In genomic region chr17:73548119-73548518, GRCm38 (mm10) we compare ENCODE assay signal across 13 mouse cellular contexts.
A peak's percentile ranks its signal among the peaks of the same experiment; 100 is the strongest.
DNase-seq lines count a peak whose midpoint lies in the region; ATAC-seq lines count a peak whose summit lies in the region.
"Had no signal": no experiment of that assay in that cellular context is flagged by ENCODE, and none has a peak within 500 bp of the region (broad histone marks: within the 10 kb centered on the region; RNA-seq: fewer than 3 reads in every experiment).

No protein-coding gene starts in this region.

- H3K9ac ChIP-seq in hindbrain, embryonic 13.5 days, result 0 out of 2 replicates have a peak overlapping the region, but pooled peaks have one; percentile 13
- H3K9ac ChIP-seq in hindbrain, embryonic 16.5 days (ENCODE audit: low read depth, low read length), result no peak overlapping the region
- 0 out of 2 replicates have a peak overlapping the region, but pooled peaks have one; percentile 13 for H3K9ac ChIP-seq in neural tube, embryonic 13.5 days
- H3K9ac ChIP-seq: heart, embryonic 13.5 days had no signal

- H3K4me1 ChIP-seq in hindbrain, embryonic 13.5 days (replicated peaks), result peaks cover 22% of the 10 kb centered on the region
- peaks cover 6% of the 10 kb centered on the region for H3K4me1 ChIP-seq in hindbrain, embryonic 16.5 days (ENCODE audit: control insufficient read depth, insufficient read depth, low read depth, low read length)
- H3K4me1 ChIP-seq in neural tube, embryonic 13.5 days (replicated peaks), result peaks cover 31% of the 10 kb centered on the region
- H3K4me1 ChIP-seq: heart, embryonic 13.5 days had no signal

- no peaks in the 10 kb centered on the region for H3K27me3 ChIP-seq in hindbrain, embryonic 13.5 days
- no peaks in the 10 kb centered on the region for H3K27me3 ChIP-seq in hindbrain, embryonic 16.5 days (replicated peaks; ENCODE audit: control insufficient read depth, insufficient read depth, low read length)
- no peaks in the 10 kb centered on the region for H3K27me3 ChIP-seq in neural tube, embryonic 13.5 days
- H3K27me3 ChIP-seq: heart, embryonic 13.5 days had no signal

- no peak overlapping the region for H3K4me3 ChIP-seq in hindbrain, embryonic 13.5 days
- H3K4me3 ChIP-seq in hindbrain, embryonic 16.5 days (ENCODE audit: low read length), result no peak overlapping the region
- no peak overlapping the region for H3K4me3 ChIP-seq in neural tube, embryonic 13.5 days
- H3K4me3 ChIP-seq: heart, embryonic 13.5 days; layer of hippocampus, adult 2 months; left cerebral cortex, adult 2 months had no signal

- peak overlapping the region; percentile 59 for H3K27ac ChIP-seq in hindbrain, embryonic 13.5 days
- H3K27ac ChIP-seq in hindbrain, embryonic 16.5 days (ENCODE audit: low read depth, low read length), result no peak overlapping the region
- peak overlapping the region; percentile 91 for H3K27ac ChIP-seq in neural tube, embryonic 13.5 days (replicated peaks)
- H3K27ac ChIP-seq: heart, embryonic 13.5 days; layer of hippocampus, adult 2 months; left cerebral cortex, adult 2 months; macrophage had no signal

- DNase-seq in kidney, postnatal 10 days, result peak; percentile 48
- no peak for DNase-seq in kidney, adult 11 months
- DNase-seq in frontal cortex, postnatal 36 days (ENCODE audit: low spot score in 2 of 2), result no peak
- DNase-seq: cerebellum, adult 11 months; lung, adult 2 months had no signal

- 37% methylated on average over 7 of the region's 7 CpGs for WGBS in hindbrain, embryonic 13.5 days
- WGBS in hindbrain, embryonic 16.5 days, result 46% methylated on average over 7 of the region's 7 CpGs
- WGBS in neural tube, embryonic 13.5 days, result 26% methylated on average over 7 of the region's 7 CpGs

- ATAC-seq in hindbrain, embryonic 13.5 days (ENCODE audit: low FRiP score), result no peak; the same call in 1 of the 2 replicates
- ATAC-seq in hindbrain, embryonic 16.5 days, result peak; percentile 60
- ATAC-seq in neural tube, embryonic 13.5 days (ENCODE audit: low read depth), result peak; percentile 48; the same call in 1 of the 2 replicates
- no peak for ATAC-seq in megakaryocyte, adult 5-6 weeks (ENCODE audit: poor library complexity, severe bottlenecking)

- H3K4me2 ChIP-seq in hindbrain, embryonic 13.5 days, result no peak overlapping the region
- H3K4me2 ChIP-seq in hindbrain, embryonic 16.5 days (ENCODE audit: low read length), result no peak overlapping the region
- no peak overlapping the region for H3K4me2 ChIP-seq in neural tube, embryonic 13.5 days
- H3K4me2 ChIP-seq: heart, embryonic 13.5 days had no signal

- H3K9me3 ChIP-seq in hindbrain, embryonic 13.5 days, result no peaks in the 10 kb centered on the region
- no peaks in the 10 kb centered on the region for H3K9me3 ChIP-seq in hindbrain, embryonic 16.5 days (ENCODE audit: control insufficient read depth, low read length)
- no peaks in the 10 kb centered on the region for H3K9me3 ChIP-seq in neural tube, embryonic 13.5 days
- H3K9me3 ChIP-seq: heart, embryonic 13.5 days had no signal

- no peaks in the 10 kb centered on the region for H3K36me3 ChIP-seq in hindbrain, embryonic 13.5 days
- H3K36me3 ChIP-seq in hindbrain, embryonic 16.5 days (ENCODE audit: control insufficient read depth, insufficient read depth, low read length), result no peaks in the 10 kb centered on the region
- no peaks in the 10 kb centered on the region for H3K36me3 ChIP-seq in neural tube, embryonic 13.5 days
- H3K36me3 ChIP-seq: heart, embryonic 13.5 days had no signal

Comparison
In these comparisons a context has a peak if more than half of its experiments do, and no peak if none do; other contexts are left out.
1. ATAC-seq: peak in hindbrain, embryonic 16.5 days (single experiment) and neural tube, embryonic 13.5 days (single experiment); none in hindbrain, embryonic 13.5 days (single experiment) and megakaryocyte, adult 5-6 weeks (single experiment).